Mouse (Mus musculus) E14TG2a.4 (cell line): Measurements from ENCODE around the gene Sec22a.

Source experiments
- CTCF ChIP-seq: conservative IDR thresholded peaks from 2 replicates; pipeline ENCODE4 v1.5.1; 2014; ENCODE audit warnings: low read length
- NANOG ChIP-seq: IDR thresholded peaks from 2 replicates; pipeline ENCODE4 v1.6.1; 2014; ENCODE audit warnings: borderline replicate concordance, low read length, mixed read lengths
- POU5F1 ChIP-seq: IDR thresholded peaks from 2 replicates; pipeline ENCODE4 v1.6.1; 2014; ENCODE audit warnings: low read length, borderline replicate concordance

GRCm38 (mm10) chr16:35285821-35286220, 77.9 kb downstream of the Sec22a start:
- TF ChIP-seq CTCF, result no peak
- TF ChIP-seq POU5F1, result no peak
- TF ChIP-seq NANOG, result no peak
